Comparison of ENCODE assay signal across 8 mouse cellular contexts in genomic region chr11:94872921-94873320, GRCm38 (mm10).
DNase-seq lines count a peak whose midpoint lies in the region; ATAC-seq and TF ChIP-seq lines count a peak whose summit lies in the region.

No protein-coding gene starts in this region.

- TF ChIP-seq CTCF in intestine, postnatal 0 days (IDR thresholded peaks at IDR 0.05; ENCODE audit: low read depth), result no peak

- H3K4me2 ChIP-seq in intestine, postnatal 0 days (replicated peaks; ENCODE audit: low read depth), result peak overlapping the region; percentile 46
- H3K4me2 ChIP-seq in liver, embryonic 11.5 days, result peak overlapping the region; percentile 53
- peak overlapping the region; percentile 1; the same call in 1 of the 2 replicates for H3K4me2 ChIP-seq in neural tube, embryonic 11.5 days (ENCODE audit: low read depth)

- H3K9me3 ChIP-seq in embryonic facial prominence, embryonic 10.5 days, result no peaks in the 10 kb centered on the region
- no peaks in the 10 kb centered on the region for H3K9me3 ChIP-seq in intestine, postnatal 0 days (ENCODE audit: control insufficient read depth)
- H3K9me3 ChIP-seq in liver, embryonic 11.5 days (ENCODE audit: control insufficient read depth, low read length), result no peaks in the 10 kb centered on the region
- H3K9me3 ChIP-seq in neural tube, embryonic 11.5 days (ENCODE audit: control insufficient read depth, low read length), result no peaks in the 10 kb centered on the region

- H3K27me3 ChIP-seq in embryonic facial prominence, embryonic 10.5 days (replicated peaks; ENCODE audit: low read depth, poor library complexity, severe bottlenecking), result peaks cover 56% of the 10 kb centered on the region
- no peaks in the 10 kb centered on the region for H3K27me3 ChIP-seq in intestine, postnatal 0 days (replicated peaks; ENCODE audit: control insufficient read depth, insufficient read depth, low read length)
- H3K27me3 ChIP-seq in liver, embryonic 11.5 days (replicated peaks; ENCODE audit: control insufficient read depth, insufficient read depth, low read length), result peaks cover 34% of the 10 kb centered on the region
- H3K27me3 ChIP-seq in neural tube, embryonic 11.5 days (ENCODE audit: control insufficient read depth, insufficient read depth, low read length), result peaks cover 8% of the 10 kb centered on the region

- peak overlapping the region; percentile 81 for H3K27ac ChIP-seq in embryonic facial prominence, embryonic 10.5 days (replicated peaks)
- 0 out of 2 replicates have a peak overlapping the region, but pooled peaks have one; percentile 67 for H3K27ac ChIP-seq in intestine, postnatal 0 days (ENCODE audit: low read depth, low read length)
- peak overlapping the region; percentile 13; the same call in 1 of the 2 replicates for H3K27ac ChIP-seq in liver, embryonic 11.5 days (ENCODE audit: low read depth, low read length)
- no peak overlapping the region for H3K27ac ChIP-seq in neural tube, embryonic 11.5 days (ENCODE audit: low read depth, low read length)

- H3K9ac ChIP-seq in intestine, postnatal 0 days (ENCODE audit: low read depth, low read length), result no peak overlapping the region
- H3K9ac ChIP-seq in liver, embryonic 11.5 days (ENCODE audit: low read depth, low read length), result no peak overlapping the region
- no peak overlapping the region for H3K9ac ChIP-seq in neural tube, embryonic 11.5 days (ENCODE audit: low read length)

- DNase-seq in ZHBTc4 (ENCODE audit: low read depth, low spot score), result peak; percentile 45
- DNase-seq in embryonic facial prominence, embryonic 10.5 days (ENCODE audit: low spot score), result peak; percentile 62
- DNase-seq in heart, adult 18-20 months, result peak; percentile 87 to 88
- DNase-seq in liver, embryonic 11.5 days (ENCODE audit: low spot score), result no peak
- DNase-seq in neural tube, embryonic 11.5 days (ENCODE audit: low spot score), result peak; percentile 33
- DNase-seq in urinary bladder, adult 2 months (ENCODE audit: low spot score), result peak; percentile 40
- no peak for DNase-seq in cerebellum, adult 9-10 months

- H3K36me3 ChIP-seq in embryonic facial prominence, embryonic 10.5 days (replicated peaks), result no peaks in the 10 kb centered on the region
- H3K36me3 ChIP-seq in intestine, postnatal 0 days (ENCODE audit: control insufficient read depth, insufficient read depth), result no peaks in the 10 kb centered on the region
- H3K36me3 ChIP-seq in liver, embryonic 11.5 days (ENCODE audit: control insufficient read depth, insufficient read depth, low read length), result no peaks in the 10 kb centered on the region
- no peaks in the 10 kb centered on the region for H3K36me3 ChIP-seq in neural tube, embryonic 11.5 days (ENCODE audit: control insufficient read depth, insufficient read depth, low read length)

- H3K4me1 ChIP-seq in embryonic facial prominence, embryonic 10.5 days, result peaks cover 37% of the 10 kb centered on the region
- H3K4me1 ChIP-seq in intestine, postnatal 0 days (replicated peaks; ENCODE audit: control insufficient read depth, insufficient read depth, low read length), result no peaks in the 10 kb centered on the region
- H3K4me1 ChIP-seq in liver, embryonic 11.5 days (replicated peaks; ENCODE audit: control insufficient read depth, insufficient read depth, low read length), result 0 out of 2 replicates have a peak, but pooled peaks cover 3% of the 10 kb centered on the region
- H3K4me1 ChIP-seq in neural tube, embryonic 11.5 days (ENCODE audit: control insufficient read depth, insufficient read depth, low read length), result 0 out of 2 replicates have a peak, but pooled peaks cover 6% of the 10 kb centered on the region

- H3K4me3 ChIP-seq in embryonic facial prominence, embryonic 10.5 days, result peak overlapping the region; percentile 44
- H3K4me3 ChIP-seq in intestine, postnatal 0 days (ENCODE audit: low read depth, low read length), result no peak overlapping the region; the same call in 1 of the 2 replicates
- no peak overlapping the region for H3K4me3 ChIP-seq in liver, embryonic 11.5 days (ENCODE audit: low read depth, low read length)
- no peak overlapping the region for H3K4me3 ChIP-seq in neural tube, embryonic 11.5 days (ENCODE audit: low read depth, low read length)

- ATAC-seq in intestine, postnatal 0 days, result peak; percentile 58
- no peak for ATAC-seq in liver, embryonic 11.5 days (replicated peaks; ENCODE audit: low FRiP score)
- ATAC-seq in neural tube, embryonic 11.5 days (ENCODE audit: insufficient read depth, low FRiP score, low TSS enrichment), result no peak

- WGBS in embryonic facial prominence, embryonic 10.5 days, result 1% methylated on average over 19 of the region's 19 CpGs
- 4% methylated on average over 19 of the region's 19 CpGs for WGBS in intestine, postnatal 0 days
- WGBS in liver, embryonic 11.5 days, result 2% methylated on average over 19 of the region's 19 CpGs
- 2% methylated on average over 19 of the region's 19 CpGs for WGBS in neural tube, embryonic 11.5 days

Comparison
In these comparisons a context has a peak if more than half of its experiments do, and no peak if none do; other contexts are left out.
1. DNase-seq: peak in ZHBTc4 (single experiment), embryonic facial prominence, embryonic 10.5 days (single experiment), heart, adult 18-20 months (2 of 2), neural tube, embryonic 11.5 days (single experiment) and urinary bladder, adult 2 months (single experiment); none in liver, embryonic 11.5 days (single experiment) and cerebellum, adult 9-10 months (single experiment).
2. H3K4me2 ChIP-seq: peak in every context shown above with its lines; median percentile 53 in liver, embryonic 11.5 days; 46 in intestine, postnatal 0 days; 1 in neural tube, embryonic 11.5 days.